Mouse (Mus musculus) adrenal gland, adult 8-10 months (tissue): ENCODE measurements at regions not wholly inside any gene's neighbourhood (a gene's known extent, or its start where the extent isn't known, plus 50 kb on each side); places are given as distances from the start of the nearest gene placed in this dataset.

ENCODE experiments used
- DNase-seq: peaks from one replicate; pipeline ENCODE4 v3.0.0; 2022

GRCm38 (mm10) chr10:24357636-24358035 is 134.3 kb downstream of the Moxd1 start:
- no peak for DNase-seq

GRCm38 (mm10) chr10:24361424-24361823 is 138.1 kb downstream of the Moxd1 start:
- no peak for DNase-seq

- DNase-seq: no peak
Observed at GRCm38 (mm10) chr10:24365369-24365768, 142.1 kb downstream of the Moxd1 start.

GRCm38 (mm10) chr10:24367010-24367409 is 143.7 kb downstream of the Moxd1 start:
- DNase-seq: no peak

- DNase-seq: no peak
Observed at GRCm38 (mm10) chr10:24373957-24374356, 150.6 kb downstream of the Moxd1 start.

- no peak for DNase-seq
Observed at GRCm38 (mm10) chr10:24379291-24379690, 156.0 kb downstream of the Moxd1 start.

GRCm38 (mm10) chr10:24380478-24381273 is 157.4 kb downstream of the Moxd1 start:
- DNase-seq: no peak

- DNase-seq: no peak
Observed at GRCm38 (mm10) chr10:24381917-24382316, 158.6 kb downstream of the Moxd1 start.

GRCm38 (mm10) chr10:24384061-24384460 is 160.7 kb downstream of the Moxd1 start:
- DNase-seq: no peak

GRCm38 (mm10) chr10:24388229-24388628 is 164.9 kb downstream of the Moxd1 start:
- no peak for DNase-seq

- DNase-seq: no peak
Observed at GRCm38 (mm10) chr10:24391039-24391438, 167.7 kb downstream of the Moxd1 start.

- DNase-seq: no peak
Observed at GRCm38 (mm10) chr10:24392066-24392465, 168.7 kb downstream of the Moxd1 start.

- DNase-seq: no peak
Observed at GRCm38 (mm10) chr10:24395999-24396784, 172.9 kb downstream of the Moxd1 start.

GRCm38 (mm10) chr10:24397125-24397524 is 173.8 kb downstream of the Moxd1 start:
- no peak for DNase-seq

- no peak for DNase-seq
Observed at GRCm38 (mm10) chr10:24404851-24405250, 181.5 kb downstream of the Moxd1 start.

GRCm38 (mm10) chr10:24406953-24407352 is 183.6 kb downstream of the Moxd1 start:
- DNase-seq: no peak

GRCm38 (mm10) chr10:24407411-24408227 is 184.3 kb downstream of the Moxd1 start:
- DNase-seq: no peak

- DNase-seq: peak; percentile 20
Observed at GRCm38 (mm10) chr10:24409976-24410375, 185.3 kb upstream of the Ccn2 start.

GRCm38 (mm10) chr10:24410885-24411284 is 184.4 kb upstream of the Ccn2 start:
- no peak for DNase-seq

- no peak for DNase-seq
Observed at GRCm38 (mm10) chr10:24422498-24423160, 172.6 kb upstream of the Ccn2 start.

GRCm38 (mm10) chr10:24433737-24434367 is 161.4 kb upstream of the Ccn2 start:
- no peak for DNase-seq

GRCm38 (mm10) chr10:24437177-24437576 is 158.1 kb upstream of the Ccn2 start:
- DNase-seq: no peak
